Mouse (Mus musculus): ENCODE data around the gene Gab2. TPM values are rescaled to one million over a fixed set of nuclear protein-coding genes. Genes with fewer than 3 reads are reported as not detected.

Gab2 gene
- polyA plus RNA-seq, 1 experiment, result 9.6 TPM

DNA sequence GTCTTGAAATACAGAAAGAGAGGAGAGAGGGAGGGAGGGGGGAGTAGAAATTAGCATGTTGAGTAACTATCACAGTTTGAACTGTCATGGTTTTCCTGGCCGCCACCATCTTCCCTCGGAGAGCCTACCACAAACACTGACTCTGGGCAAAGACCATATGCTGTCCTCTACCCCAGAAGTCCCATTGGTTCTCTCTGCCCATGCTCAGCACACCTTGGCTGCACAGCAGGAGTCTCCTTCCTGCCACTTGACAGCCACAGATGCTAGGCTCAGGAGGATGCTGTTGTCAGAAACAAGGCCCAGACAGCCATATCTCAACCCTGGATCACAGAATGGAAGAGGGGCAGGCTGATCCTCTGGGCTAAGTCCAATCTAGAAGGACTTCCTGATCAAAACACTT is 253.0 kb downstream of the Gab2 start:
- Histone ChIP-seq H3K4me2 (ENCODE audit: low read depth) (no peak overlapping the region), H3K36me3 (ENCODE audit: control insufficient read depth, insufficient read depth) (no peaks in the 10 kb centered on the region), H3K4me3 (no peak overlapping the region), H3K27me3 (ENCODE audit: control insufficient read depth, insufficient read depth, insufficient read length) (no peaks in the 10 kb centered on the region), H3ac (ENCODE audit: control insufficient read depth, insufficient read length) (no peak overlapping the region), H3K79me2 (ENCODE audit: control insufficient read depth, insufficient read depth) (no peaks in the 10 kb centered on the region)
- TF ChIP-seq CEBPB (IDR thresholded peaks at IDR 0.05; ENCODE audit: insufficient read depth, poor library complexity, severe bottlenecking) (no peak), REST (IDR thresholded peaks at IDR 0.05; ENCODE audit: insufficient read depth, insufficient read length) (no peak), MAX (IDR thresholded peaks at IDR 0.05; ENCODE audit: low read depth) (no peak), TCF12 (IDR thresholded peaks at IDR 0.05; ENCODE audit: insufficient read depth, poor library complexity, severe bottlenecking) (no peak), USF1 (IDR thresholded peaks at IDR 0.05; ENCODE audit: low read depth) (no peak)

- TF ChIP-seq SRF (IDR thresholded peaks at IDR 0.05; ENCODE audit: control insufficient read depth, insufficient read length, low read depth) (no peak), MYOG (IDR thresholded peaks at IDR 0.05; ENCODE audit: control insufficient read depth in 1 of 3, insufficient read depth in 1 of 3, insufficient read length in 2 of 3, low read depth in 2 of 3) (no peak), MYOD1 (IDR thresholded peaks at IDR 0.05; ENCODE audit: control insufficient read depth in 1 of 3, insufficient read length in 2 of 3, low read depth in 2 of 3) (no peak), MAX (IDR thresholded peaks at IDR 0.05; ENCODE audit: low read depth) (no peak), CEBPB (IDR thresholded peaks at IDR 0.05; ENCODE audit: insufficient read depth, poor library complexity, severe bottlenecking) (no peak), TCF12 (IDR thresholded peaks at IDR 0.05; ENCODE audit: insufficient read depth, poor library complexity, severe bottlenecking) (no peak), REST (IDR thresholded peaks at IDR 0.05; ENCODE audit: insufficient read depth, insufficient read length) (no peak)
- H3K79me2 ChIP-seq (ENCODE audit: control insufficient read depth, insufficient read depth), result no peaks in the 10 kb centered on the region
- H3ac ChIP-seq (ENCODE audit: control insufficient read depth, insufficient read length), result no peak overlapping the region
Observed at GRCm38 (mm10) chr7:97336678-97337077, 255.3 kb downstream of the Gab2 start.

GRCm38 (mm10) chr7:97338593-97338992 is 257.2 kb downstream of the Gab2 start:
- Histone ChIP-seq H3K4me3 (no peak overlapping the region), H3ac (ENCODE audit: control insufficient read depth, insufficient read length) (no peak overlapping the region), H3K36me3 (ENCODE audit: control insufficient read depth, insufficient read depth) (no peaks in the 10 kb centered on the region), H3K4me2 (ENCODE audit: low read depth) (no peak overlapping the region), H3K27me3 (ENCODE audit: control insufficient read depth, insufficient read depth, insufficient read length) (no peaks in the 10 kb centered on the region), H3K79me2 (ENCODE audit: control insufficient read depth, insufficient read depth) (no peaks in the 10 kb centered on the region)
- TF ChIP-seq SRF (IDR thresholded peaks at IDR 0.05; ENCODE audit: control insufficient read depth, insufficient read length, low read depth), result no peak
- no peak for TF ChIP-seq POLR2AphosphoS2 (IDR thresholded peaks at IDR 0.05; ENCODE audit: insufficient read length, low read depth)
- TF ChIP-seq REST (IDR thresholded peaks at IDR 0.05; ENCODE audit: insufficient read depth, insufficient read length), result no peak
- no peak for TF ChIP-seq USF1 (IDR thresholded peaks at IDR 0.05; ENCODE audit: low read depth)
- TF ChIP-seq POLR2A (IDR thresholded peaks at IDR 0.05; ENCODE audit: insufficient read length, low read depth), result no peak

More at GRCm38 (mm10) chr7:97336678-97337077, 255.3 kb downstream of the Gab2 start:
- Histone ChIP-seq H3K36me3 (ENCODE audit: control insufficient read depth, insufficient read depth) (no peaks in the 10 kb centered on the region), H3K4me2 (ENCODE audit: low read depth) (no peak overlapping the region), H3K4me3 (no peak overlapping the region), H3K27me3 (ENCODE audit: control insufficient read depth, insufficient read depth, insufficient read length) (no peaks in the 10 kb centered on the region)

- Histone ChIP-seq H3K36me3 (ENCODE audit: control insufficient read depth, insufficient read depth) (no peaks in the 10 kb centered on the region), H3K4me3 (no peak overlapping the region), H3K4me2 (ENCODE audit: low read depth) (no peak overlapping the region), H3ac (ENCODE audit: control insufficient read depth, insufficient read length) (no peak overlapping the region), H3K79me2 (ENCODE audit: control insufficient read depth, insufficient read depth) (no peaks in the 10 kb centered on the region), H3K27me3 (ENCODE audit: control insufficient read depth, insufficient read depth, insufficient read length) (no peaks in the 10 kb centered on the region)
- no peak for TF ChIP-seq POLR2AphosphoS2 (IDR thresholded peaks at IDR 0.05; ENCODE audit: insufficient read length, low read depth)
- no peak for TF ChIP-seq USF1 (IDR thresholded peaks at IDR 0.05; ENCODE audit: low read depth)
- TF ChIP-seq MAX (IDR thresholded peaks at IDR 0.05; ENCODE audit: low read depth), result no peak
- TF ChIP-seq MYOG (IDR thresholded peaks at IDR 0.05; ENCODE audit: control insufficient read depth in 1 of 3, insufficient read depth in 1 of 3, insufficient read length in 2 of 3, low read depth in 2 of 3), result no peak
- no peak for TF ChIP-seq CEBPB (IDR thresholded peaks at IDR 0.05; ENCODE audit: insufficient read depth, poor library complexity, severe bottlenecking)
- TF ChIP-seq MYOD1 (IDR thresholded peaks at IDR 0.05; ENCODE audit: control insufficient read depth in 1 of 3, insufficient read length in 2 of 3, low read depth in 2 of 3), result no peak
- no peak for TF ChIP-seq TCF12 (IDR thresholded peaks at IDR 0.05; ENCODE audit: insufficient read depth, poor library complexity, severe bottlenecking)
- TF ChIP-seq SRF (IDR thresholded peaks at IDR 0.05; ENCODE audit: control insufficient read depth, insufficient read length, low read depth), result no peak
- no peak for TF ChIP-seq E2F4 (IDR thresholded peaks at IDR 0.05; ENCODE audit: insufficient read depth)
- no peak for TF ChIP-seq REST (IDR thresholded peaks at IDR 0.05; ENCODE audit: insufficient read depth, insufficient read length)
- no peak for TF ChIP-seq POLR2A (IDR thresholded peaks at IDR 0.05; ENCODE audit: insufficient read length, low read depth)
- TF ChIP-seq TCF3 (IDR thresholded peaks at IDR 0.05; ENCODE audit: insufficient read length, low read depth), result no peak
Observed at GRCm38 (mm10) chr7:97339623-97340022, 258.2 kb downstream of the Gab2 start.

DNA sequence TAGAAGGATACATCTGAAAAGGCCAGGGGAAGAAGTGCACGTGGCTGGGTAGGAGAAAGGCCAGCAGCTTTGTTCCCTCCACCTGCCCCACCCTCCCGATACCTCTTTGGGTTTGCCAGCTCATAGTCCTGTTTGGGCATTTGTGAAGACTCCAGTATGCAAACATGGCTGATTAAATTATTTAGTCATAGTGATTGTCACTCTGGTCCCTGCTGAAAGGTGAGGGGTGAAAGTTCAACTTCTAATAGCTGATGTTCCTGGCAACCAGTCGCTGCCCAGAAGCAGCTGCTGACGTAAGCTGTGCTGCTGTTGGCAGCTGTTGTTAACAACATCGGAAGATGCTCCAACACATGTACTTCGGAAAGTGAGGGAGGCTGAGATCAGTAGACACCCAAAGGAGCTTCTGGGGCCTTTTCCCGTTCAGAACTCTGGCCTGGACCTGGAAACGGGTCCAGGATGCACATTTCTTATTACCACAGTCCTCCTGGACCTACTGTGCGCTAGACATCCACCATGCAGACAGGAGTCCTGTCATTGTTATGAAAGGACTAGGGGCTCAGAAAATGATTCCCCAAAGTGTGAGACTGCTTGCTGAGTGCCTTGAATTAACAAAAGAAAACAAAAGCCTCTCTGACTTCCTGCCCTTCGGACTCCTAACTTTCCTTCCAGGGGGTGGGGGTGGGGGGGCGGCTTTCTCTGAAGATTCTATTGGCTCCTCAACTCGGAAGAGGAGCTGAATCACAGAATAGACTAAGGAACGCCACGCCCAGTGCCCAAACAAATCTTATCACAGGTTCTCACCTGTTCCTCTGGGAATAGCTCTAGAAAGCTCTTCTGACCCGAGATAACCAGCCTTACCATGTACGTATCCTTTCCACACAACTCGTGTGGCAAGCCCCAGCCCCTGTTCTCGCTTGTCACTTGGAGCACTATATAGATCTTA is 259.8 kb downstream of the Gab2 start:
- Histone ChIP-seq H3K79me2 (ENCODE audit: control insufficient read depth, insufficient read depth) (no peaks in the 10 kb centered on the region), H3K4me3 (no peak overlapping the region), H3K4me2 (ENCODE audit: low read depth) (no peak overlapping the region), H3K27me3 (ENCODE audit: control insufficient read depth, insufficient read depth, insufficient read length) (no peaks in the 10 kb centered on the region), H3ac (ENCODE audit: control insufficient read depth, insufficient read length) (no peak overlapping the region), H3K36me3 (ENCODE audit: control insufficient read depth, insufficient read depth) (no peaks in the 10 kb centered on the region)
- TF ChIP-seq MAX (IDR thresholded peaks at IDR 0.05; ENCODE audit: low read depth), result no peak
- no peak for TF ChIP-seq CEBPB (IDR thresholded peaks at IDR 0.05; ENCODE audit: insufficient read depth, poor library complexity, severe bottlenecking)
- TF ChIP-seq E2F4 (IDR thresholded peaks at IDR 0.05; ENCODE audit: insufficient read depth), result no peak
- no peak for TF ChIP-seq MYOD1 (IDR thresholded peaks at IDR 0.05; ENCODE audit: control insufficient read depth in 1 of 3, insufficient read length in 2 of 3, low read depth in 2 of 3)
- TF ChIP-seq MYOG (IDR thresholded peaks at IDR 0.05; ENCODE audit: control insufficient read depth in 1 of 3, insufficient read depth in 1 of 3, insufficient read length in 2 of 3, low read depth in 2 of 3), result no peak
- TF ChIP-seq TCF12 (IDR thresholded peaks at IDR 0.05; ENCODE audit: insufficient read depth, poor library complexity, severe bottlenecking), result no peak
- TF ChIP-seq POLR2A (IDR thresholded peaks at IDR 0.05; ENCODE audit: insufficient read length, low read depth), result no peak
- no peak for TF ChIP-seq TCF3 (IDR thresholded peaks at IDR 0.05; ENCODE audit: insufficient read length, low read depth)
- TF ChIP-seq USF1 (IDR thresholded peaks at IDR 0.05; ENCODE audit: low read depth), result no peak
- TF ChIP-seq REST (IDR thresholded peaks at IDR 0.05; ENCODE audit: insufficient read depth, insufficient read length), result no peak
- TF ChIP-seq SRF (IDR thresholded peaks at IDR 0.05; ENCODE audit: control insufficient read depth, insufficient read length, low read depth), result no peak
- TF ChIP-seq POLR2AphosphoS2 (IDR thresholded peaks at IDR 0.05; ENCODE audit: insufficient read length, low read depth), result no peak

Measured in myocyte (in vitro differentiated cells).